In the genomic region with DNA sequence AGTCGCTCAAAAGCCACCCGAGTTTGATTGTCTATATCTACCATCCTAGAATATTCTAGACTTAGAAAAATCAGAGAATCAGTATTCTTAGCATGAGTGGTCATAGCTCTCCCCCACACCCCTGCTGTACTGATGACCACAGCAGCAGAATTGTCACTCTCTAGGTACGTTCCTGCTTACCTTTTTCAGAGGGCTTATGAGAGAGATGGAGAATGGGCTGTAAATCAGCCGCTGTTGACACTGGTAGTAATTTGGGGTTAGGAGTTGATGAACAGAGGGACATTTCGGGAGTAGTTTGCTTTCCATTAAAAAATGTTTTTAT, we compare ENCODE assay signal across 9 mouse cellular contexts. TPM values are rescaled to one million over a fixed set of nuclear protein-coding genes. Genes with fewer than 3 reads are reported as not detected.
DNase-seq lines count a peak whose midpoint lies in the region; ATAC-seq and TF ChIP-seq lines count a peak whose summit lies in the region.
"Had no signal": no experiment of that assay in that cellular context is flagged by ENCODE, and none has a peak within 500 bp of the region (broad histone marks: within the 10 kb centered on the region; RNA-seq: fewer than 3 reads in every experiment).

No protein-coding gene starts in this region.

- no peaks in the 10 kb centered on the region for H3K27me3 ChIP-seq in kidney, postnatal 0 days (ENCODE audit: insufficient read depth, low read length)
- H3K27me3 ChIP-seq in forebrain, embryonic 12.5 days = no peaks in the 10 kb centered on the region; the same call in 1 of the 2 replicates
- H3K27me3 ChIP-seq in limb, embryonic 11.5 days (ENCODE audit: control insufficient read depth, insufficient read depth, low read length) = no peaks in the 10 kb centered on the region
- no peaks in the 10 kb centered on the region for H3K27me3 ChIP-seq in neural tube, embryonic 12.5 days (replicated peaks)

- H3K9me3 ChIP-seq in kidney, postnatal 0 days (replicated peaks; ENCODE audit: low read length) = no peaks in the 10 kb centered on the region
- H3K9me3 ChIP-seq in forebrain, embryonic 12.5 days = no peaks in the 10 kb centered on the region
- H3K9me3 ChIP-seq in limb, embryonic 11.5 days (ENCODE audit: control insufficient read depth, low read length) = no peaks in the 10 kb centered on the region
- H3K9me3 ChIP-seq in neural tube, embryonic 12.5 days = no peaks in the 10 kb centered on the region
- H3K9me3 ChIP-seq: G1E had no signal

- H3K36me3 ChIP-seq in kidney, postnatal 0 days (ENCODE audit: insufficient read depth, low read length) = no peaks in the 10 kb centered on the region
- H3K36me3 ChIP-seq in forebrain, embryonic 12.5 days (replicated peaks) = no peaks in the 10 kb centered on the region
- no peaks in the 10 kb centered on the region for H3K36me3 ChIP-seq in limb, embryonic 11.5 days (ENCODE audit: control insufficient read depth, insufficient read depth, low read length)
- no peaks in the 10 kb centered on the region for H3K36me3 ChIP-seq in neural tube, embryonic 12.5 days
- H3K36me3 ChIP-seq: G1E had no signal

- no peak for TF ChIP-seq CTCF in kidney, postnatal 0 days (IDR thresholded peaks at IDR 0.05; ENCODE audit: low read depth)

- H3K4me1 ChIP-seq in kidney, postnatal 0 days (replicated peaks; ENCODE audit: insufficient read depth, low read length) = no peaks in the 10 kb centered on the region
- H3K4me1 ChIP-seq in forebrain, embryonic 12.5 days = peaks cover 12% of the 10 kb centered on the region
- no peaks in the 10 kb centered on the region for H3K4me1 ChIP-seq in limb, embryonic 11.5 days (ENCODE audit: control insufficient read depth, insufficient read depth, low read length)
- peaks cover 3% of the 10 kb centered on the region; the same call in 1 of the 2 replicates for H3K4me1 ChIP-seq in neural tube, embryonic 12.5 days

- DNase-seq in kidney, postnatal 0 days (ENCODE audit: low spot score) = no peak
- DNase-seq in kidney, adult 8-10 months = no peak
- no peak for DNase-seq in limb, embryonic 11.5 days (ENCODE audit: low spot score)
- no peak for DNase-seq in spleen, postnatal 14 days (ENCODE audit: low spot score in 2 of 2)
- DNase-seq in testis, postnatal 10 days (ENCODE audit: low spot score) = no peak
- no peak for DNase-seq in ovary, adult 18-20 months (ENCODE audit: low spot score)

- H3K27ac ChIP-seq in kidney, postnatal 0 days = no peak overlapping the region
- peak overlapping the region; percentile 56 for H3K27ac ChIP-seq in forebrain, embryonic 12.5 days
- H3K27ac ChIP-seq in limb, embryonic 11.5 days (replicated peaks; ENCODE audit: low read depth, low read length) = no peak overlapping the region
- no peak overlapping the region for H3K27ac ChIP-seq in neural tube, embryonic 12.5 days

- H3K4me3 ChIP-seq in kidney, postnatal 0 days (replicated peaks; ENCODE audit: low read depth, low read length) = peak overlapping the region; percentile 14; the same call in 1 of the 2 replicates
- peak overlapping the region; percentile 15; the same call in 1 of the 2 replicates for H3K4me3 ChIP-seq in forebrain, embryonic 12.5 days (replicated peaks)
- peak overlapping the region; percentile 14; the same call in 1 of the 2 replicates for H3K4me3 ChIP-seq in limb, embryonic 11.5 days (ENCODE audit: low read depth, low read length)
- no peak overlapping the region for H3K4me3 ChIP-seq in neural tube, embryonic 12.5 days

- H3K9ac ChIP-seq in kidney, postnatal 0 days (ENCODE audit: low read depth, low read length) = peak overlapping the region; percentile 40; the same call in 1 of the 2 replicates
- H3K9ac ChIP-seq in forebrain, embryonic 12.5 days = 0 out of 2 replicates have a peak overlapping the region, but pooled peaks have one; percentile 25
- peak overlapping the region; percentile 27; the same call in 1 of the 2 replicates for H3K9ac ChIP-seq in limb, embryonic 11.5 days (ENCODE audit: low read length)
- H3K9ac ChIP-seq in neural tube, embryonic 12.5 days = no peak overlapping the region

- ATAC-seq in kidney, postnatal 0 days (replicated peaks; ENCODE audit: low FRiP score, low read depth) = no peak
- ATAC-seq in forebrain, embryonic 12.5 days (ENCODE audit: low FRiP score) = peak; percentile 34
- no peak for ATAC-seq in limb, embryonic 11.5 days (ENCODE audit: insufficient number of reproducible peaks, low FRiP score, low TSS enrichment, low read depth)
- peak; percentile 43; the same call in 1 of the 2 replicates for ATAC-seq in neural tube, embryonic 12.5 days (ENCODE audit: low FRiP score, low read depth)

- 17% methylated on average over 5 of the region's 5 CpGs for WGBS in kidney, postnatal 0 days
- WGBS in forebrain, embryonic 12.5 days = 25% methylated on average over 5 of the region's 5 CpGs
- 17% methylated on average over 5 of the region's 5 CpGs for WGBS in limb, embryonic 11.5 days
- 22% methylated on average over 5 of the region's 5 CpGs for WGBS in neural tube, embryonic 12.5 days

- peak overlapping the region; percentile 48 for H3K4me2 ChIP-seq in kidney, postnatal 0 days (ENCODE audit: low read length)
- peak overlapping the region; percentile 47 for H3K4me2 ChIP-seq in forebrain, embryonic 12.5 days
- peak overlapping the region; percentile 31; the same call in 1 of the 2 replicates for H3K4me2 ChIP-seq in limb, embryonic 11.5 days (ENCODE audit: low read depth, severe bottlenecking)
- H3K4me2 ChIP-seq in neural tube, embryonic 12.5 days (replicated peaks) = peak overlapping the region; percentile 52

RNA-seq across cellular contexts. Expression of gene Scamp1, which starts 21.3 kb away (rescaled TPM):
- 27.2 and 29.4 TPM in 2 replicates for polyA plus RNA-seq in kidney, postnatal 0 days (2015; fragmentation: Nextera tagmentation; extraction: Ambion mirVana)
- 55.3 and 60.0 TPM in 2 replicates for polyA plus RNA-seq in forebrain, embryonic 12.5 days (2016; fragmentation: Nextera tagmentation; extraction: Ambion mirVana)
- 29.6 and 33.1 TPM in 2 replicates for polyA plus RNA-seq in limb, embryonic 11.5 days (2014; fragmentation: Nextera tagmentation; extraction: Ambion mirVana)
- polyA plus RNA-seq in neural tube, embryonic 12.5 days (2016; fragmentation: Nextera tagmentation; extraction: Ambion mirVana) = 71.4 and 77.4 TPM in 2 replicates
- polyA plus RNA-seq: G1E had no signal

RNA-seq across cellular contexts. Expression of gene Ap3b1, which starts 51.8 kb away (rescaled TPM):
- polyA plus RNA-seq in kidney, postnatal 0 days (2015; fragmentation: Nextera tagmentation; extraction: Ambion mirVana) = 32.9 and 38.8 TPM in 2 replicates
- polyA plus RNA-seq in forebrain, embryonic 12.5 days (2016; fragmentation: Nextera tagmentation; extraction: Ambion mirVana) = 36.1 and 36.7 TPM in 2 replicates
- 39.4 and 42.2 TPM in 2 replicates for polyA plus RNA-seq in limb, embryonic 11.5 days (2014; fragmentation: Nextera tagmentation; extraction: Ambion mirVana)
- polyA plus RNA-seq in neural tube, embryonic 12.5 days (2016; fragmentation: Nextera tagmentation; extraction: Ambion mirVana) = 36.2 and 37.1 TPM in 2 replicates

Comparison
In these comparisons a context has a peak if more than half of its experiments do, and no peak if none do; other contexts are left out.
1. ATAC-seq: peak in forebrain, embryonic 12.5 days (single experiment) and neural tube, embryonic 12.5 days (single experiment); none in kidney, postnatal 0 days (single experiment) and limb, embryonic 11.5 days (single experiment).
2. Peak in every context shown above with its lines, with median percentiles within 50 percentile points of each other: H3K4me2 ChIP-seq.